Mouse (Mus musculus) bone marrow macrophage, adult 2 months (primary cell): ENCODE measurements around the gene Mapkapk5.

Experiments used
- CTCF ChIP-seq: IDR thresholded peaks from 2 replicates; pipeline ENCODE4 v1.5.1; 2012; ENCODE audit warnings: low read depth, mild to moderate bottlenecking, low read length, moderate library complexity
- POLR2A ChIP-seq: IDR thresholded peaks from 2 replicates; pipeline ENCODE4 v1.6.1; 2012; ENCODE audit warnings: mild to moderate bottlenecking, low read depth, low read length, borderline replicate concordance

GRCm38 (mm10) chr5:121581945-121582344, 36.2 kb upstream of the Mapkapk5 start:
- TF ChIP-seq CTCF (no peak), POLR2A (no peak)
